Mouse (Mus musculus): ENCODE measurements at regions not wholly inside any gene's neighbourhood (a gene's known extent, or its start where the extent isn't known, plus 50 kb on each side); places are given as distances from the start of the nearest gene placed in this dataset.

DNA sequence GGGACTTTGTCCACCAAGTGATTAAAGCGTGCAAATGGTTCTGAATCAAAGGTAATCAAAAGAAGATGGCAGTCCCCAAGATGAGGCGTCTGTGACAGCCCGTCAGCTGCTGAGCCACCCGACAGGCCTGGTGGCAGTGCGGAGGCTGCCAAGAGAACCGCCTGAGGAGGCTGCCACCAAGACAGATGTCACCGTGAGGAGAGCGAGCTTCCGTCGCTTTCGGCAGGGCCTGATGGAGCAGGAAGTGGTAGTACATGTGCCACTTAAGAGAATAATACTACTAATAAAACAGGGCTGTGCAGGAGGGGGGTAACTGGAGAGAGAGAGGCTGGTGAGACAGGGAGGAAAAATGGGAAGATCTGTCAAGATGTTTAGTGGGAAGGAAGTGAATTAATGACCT, 519.1 kb downstream of the Vrk1 start:
- no peaks in the 10 kb centered on the region for H3K9me3 ChIP-seq (ENCODE audit: control insufficient read depth, low read length)
- H3K27me3 ChIP-seq (ENCODE audit: control insufficient read depth, insufficient read depth, low read length): no peaks in the 10 kb centered on the region
- DNase-seq (ENCODE audit: low spot score, missing footprints) (peak; percentile 62), ATAC-seq (ENCODE audit: low FRiP score) (no peak)
- no peak overlapping the region for H3K4me3 ChIP-seq (ENCODE audit: low read depth, low read length)
- no peak overlapping the region for H3K4me2 ChIP-seq
- H3K36me3 ChIP-seq (ENCODE audit: control insufficient read depth, insufficient read depth, low read length): no peaks in the 10 kb centered on the region
- no peak overlapping the region for H3K27ac ChIP-seq (ENCODE audit: low read depth, low read length)
- 59% methylated on average over 11 of the region's 11 CpGs for WGBS
- peaks cover 6% of the 10 kb centered on the region for H3K4me1 ChIP-seq (ENCODE audit: control insufficient read depth, insufficient read depth, low read length)
- no peak overlapping the region for H3K9ac ChIP-seq (ENCODE audit: low read length)

DNA sequence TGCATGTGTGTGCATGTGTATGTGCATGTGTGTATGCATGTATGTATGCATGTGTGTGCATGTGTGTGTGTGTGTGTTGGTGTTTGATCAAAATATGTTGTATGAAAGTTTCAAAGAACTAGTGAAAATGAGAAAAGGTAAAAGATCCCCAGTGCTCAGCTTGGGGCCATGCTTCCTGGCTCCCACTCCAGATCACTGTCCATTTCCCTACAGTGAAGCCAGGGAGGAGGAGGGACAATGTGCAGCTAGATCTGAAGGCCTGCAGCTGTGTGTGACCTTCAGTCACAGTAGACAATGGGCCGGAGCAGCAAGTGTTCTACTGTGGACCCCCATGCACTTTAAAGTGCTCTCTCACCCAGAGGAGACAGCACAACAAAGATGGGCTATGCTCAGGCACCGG, 525.1 kb downstream of the Vrk1 start:
- Histone ChIP-seq H3K4me3 (ENCODE audit: low read depth, low read length) (no peak overlapping the region), H3K36me3 (ENCODE audit: control insufficient read depth, insufficient read depth, low read length) (no peaks in the 10 kb centered on the region), H3K9me3 (ENCODE audit: control insufficient read depth, low read length) (no peaks in the 10 kb centered on the region; the same call in 1 of the 2 replicates), H3K4me1 (ENCODE audit: control insufficient read depth, insufficient read depth, low read length) (no peaks in the 10 kb centered on the region; the same call in 1 of the 2 replicates), H3K9ac (ENCODE audit: low read length) (no peak overlapping the region), H3K27me3 (ENCODE audit: control insufficient read depth, insufficient read depth, low read length) (no peaks in the 10 kb centered on the region), H3K27ac (ENCODE audit: low read depth, low read length) (no peak overlapping the region), H3K4me2 (no peak overlapping the region)
- peak; percentile 81 for DNase-seq (ENCODE audit: low spot score, missing footprints)
- ATAC-seq (ENCODE audit: low FRiP score): no peak
- 57% methylated on average over 2 of the region's 2 CpGs for WGBS

- Histone ChIP-seq H3K9me3 (ENCODE audit: control insufficient read depth, low read length) (no peaks in the 10 kb centered on the region; the same call in 1 of the 2 replicates), H3K9ac (ENCODE audit: low read length) (no peak overlapping the region), H3K4me2 (no peak overlapping the region), H3K27ac (ENCODE audit: low read depth, low read length) (no peak overlapping the region), H3K36me3 (ENCODE audit: control insufficient read depth, insufficient read depth, low read length) (no peaks in the 10 kb centered on the region), H3K4me3 (ENCODE audit: low read depth, low read length) (no peak overlapping the region), H3K4me1 (ENCODE audit: control insufficient read depth, insufficient read depth, low read length) (no peaks in the 10 kb centered on the region; the same call in 1 of the 2 replicates), H3K27me3 (ENCODE audit: control insufficient read depth, insufficient read depth, low read length) (no peaks in the 10 kb centered on the region)
- ATAC-seq (ENCODE audit: low FRiP score): no peak
- 38% methylated on average over 8 of the region's 8 CpGs for WGBS
- DNase-seq (ENCODE audit: low spot score, missing footprints): peak; percentile 74
These were observed 525.7 kb downstream of the Vrk1 start for GRCm38 (mm10) chr12:106535628-106536288.

DNA sequence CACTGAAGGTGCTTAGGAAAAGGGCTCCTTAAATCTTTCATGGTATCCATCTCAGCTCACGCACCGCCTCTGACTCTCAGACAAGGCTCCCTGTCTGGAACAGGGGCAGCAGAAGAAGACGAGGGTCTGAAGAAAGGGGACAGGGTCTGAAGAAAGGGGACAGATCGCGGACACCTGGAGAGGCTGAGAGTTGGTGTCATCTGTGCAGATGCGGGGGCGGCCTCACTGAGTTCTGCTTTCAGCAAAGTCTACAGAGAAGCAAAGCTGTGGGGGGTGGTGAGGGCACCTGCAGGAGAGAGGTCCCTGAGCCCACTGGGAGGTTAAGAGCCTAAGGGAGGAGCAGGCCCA, 526.2 kb downstream of the Vrk1 start:
- ATAC-seq (ENCODE audit: low FRiP score): no peak
- no peak overlapping the region for H3K4me3 ChIP-seq (ENCODE audit: low read depth, low read length)
- no peaks in the 10 kb centered on the region for H3K27me3 ChIP-seq (ENCODE audit: control insufficient read depth, insufficient read depth, low read length)
- WGBS: 24% methylated on average over 7 of the region's 7 CpGs
- H3K9me3 ChIP-seq (ENCODE audit: control insufficient read depth, low read length): no peaks in the 10 kb centered on the region; the same call in 1 of the 2 replicates
- DNase-seq (ENCODE audit: low spot score, missing footprints): peak; percentile 78
- H3K4me1 ChIP-seq (ENCODE audit: control insufficient read depth, insufficient read depth, low read length): no peaks in the 10 kb centered on the region; the same call in 1 of the 2 replicates
- H3K4me2 ChIP-seq: no peak overlapping the region
- no peaks in the 10 kb centered on the region for H3K36me3 ChIP-seq (ENCODE audit: control insufficient read depth, insufficient read depth, low read length)
- H3K9ac ChIP-seq (ENCODE audit: low read length): no peak overlapping the region
- no peak overlapping the region for H3K27ac ChIP-seq (ENCODE audit: low read depth, low read length)

- H3K4me2 ChIP-seq: no peak overlapping the region
- 85% methylated on average over 6 of the region's 6 CpGs for WGBS
- DNase-seq (ENCODE audit: low spot score, missing footprints): peak; percentile 41
These were observed 530.0 kb downstream of the Vrk1 start for GRCm38 (mm10) chr12:106540003-106540402.

GRCm38 (mm10) chr12:106559566-106559965, 549.5 kb downstream of the Vrk1 start:
- Histone ChIP-seq H3K4me1 (ENCODE audit: control insufficient read depth, insufficient read depth, low read length) (no peaks in the 10 kb centered on the region), H3K4me3 (ENCODE audit: low read depth, low read length) (no peak overlapping the region), H3K4me2 (no peak overlapping the region), H3K9me3 (ENCODE audit: control insufficient read depth, low read length) (no peaks in the 10 kb centered on the region), H3K27ac (ENCODE audit: low read depth, low read length) (no peak overlapping the region), H3K27me3 (ENCODE audit: control insufficient read depth, insufficient read depth, low read length) (no peaks in the 10 kb centered on the region), H3K9ac (ENCODE audit: low read length) (no peak overlapping the region), H3K36me3 (ENCODE audit: control insufficient read depth, insufficient read depth, low read length) (no peaks in the 10 kb centered on the region)
- 86% methylated on average over 9 of the region's 9 CpGs for WGBS
- DNase-seq (ENCODE audit: low spot score, missing footprints) (no peak), ATAC-seq (ENCODE audit: low FRiP score) (no peak)

More at GRCm38 (mm10) chr12:106540003-106540402, 530.0 kb downstream of the Vrk1 start:
- Histone ChIP-seq H3K9me3 (ENCODE audit: control insufficient read depth, low read length) (no peaks in the 10 kb centered on the region; the same call in 1 of the 2 replicates), H3K4me1 (ENCODE audit: control insufficient read depth, insufficient read depth, low read length) (no peaks in the 10 kb centered on the region; the same call in 1 of the 2 replicates), H3K9ac (ENCODE audit: low read length) (no peak overlapping the region), H3K36me3 (ENCODE audit: control insufficient read depth, insufficient read depth, low read length) (no peaks in the 10 kb centered on the region), H3K27me3 (ENCODE audit: control insufficient read depth, insufficient read depth, low read length) (no peaks in the 10 kb centered on the region), H3K27ac (ENCODE audit: low read depth, low read length) (no peak overlapping the region), H3K4me3 (ENCODE audit: low read depth, low read length) (no peak overlapping the region)
- ATAC-seq (ENCODE audit: low FRiP score): no peak

DNA sequence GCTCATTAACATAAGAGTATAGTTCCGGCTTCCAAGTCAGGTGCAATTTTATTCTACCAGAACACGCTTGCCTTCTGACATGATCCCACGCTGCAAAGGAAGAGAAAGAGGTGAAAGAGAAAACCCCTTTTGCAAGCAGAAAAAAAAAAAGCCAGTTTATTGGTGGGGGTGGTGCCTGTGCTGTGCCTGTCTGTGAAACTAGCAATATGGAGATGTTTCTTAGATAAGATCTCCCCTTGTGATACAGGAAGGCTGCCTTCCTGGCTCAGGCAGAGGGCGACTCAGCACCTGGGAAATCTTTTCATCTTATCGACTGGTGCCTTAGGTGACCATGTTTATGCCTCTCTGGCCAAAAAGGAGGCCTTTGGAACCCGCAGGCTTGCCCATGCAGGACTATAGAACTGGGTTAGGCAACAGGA, 555.2 kb downstream of the Vrk1 start:
- no peak overlapping the region for H3K27ac ChIP-seq (ENCODE audit: low read depth, low read length)
- WGBS: 28% methylated on average over 6 of the region's 6 CpGs
- no peaks in the 10 kb centered on the region for H3K36me3 ChIP-seq (ENCODE audit: control insufficient read depth, insufficient read depth, low read length)
- no peak overlapping the region for H3K4me2 ChIP-seq
- DNase-seq (ENCODE audit: low spot score, missing footprints) (no peak), ATAC-seq (ENCODE audit: low FRiP score) (no peak)
- no peaks in the 10 kb centered on the region for H3K4me1 ChIP-seq (ENCODE audit: control insufficient read depth, insufficient read depth, low read length)
- H3K9ac ChIP-seq (ENCODE audit: low read length): no peak overlapping the region
- H3K4me3 ChIP-seq (ENCODE audit: low read depth, low read length): no peak overlapping the region
- H3K27me3 ChIP-seq (ENCODE audit: control insufficient read depth, insufficient read depth, low read length): no peaks in the 10 kb centered on the region
- no peaks in the 10 kb centered on the region for H3K9me3 ChIP-seq (ENCODE audit: control insufficient read depth, low read length)

DNA sequence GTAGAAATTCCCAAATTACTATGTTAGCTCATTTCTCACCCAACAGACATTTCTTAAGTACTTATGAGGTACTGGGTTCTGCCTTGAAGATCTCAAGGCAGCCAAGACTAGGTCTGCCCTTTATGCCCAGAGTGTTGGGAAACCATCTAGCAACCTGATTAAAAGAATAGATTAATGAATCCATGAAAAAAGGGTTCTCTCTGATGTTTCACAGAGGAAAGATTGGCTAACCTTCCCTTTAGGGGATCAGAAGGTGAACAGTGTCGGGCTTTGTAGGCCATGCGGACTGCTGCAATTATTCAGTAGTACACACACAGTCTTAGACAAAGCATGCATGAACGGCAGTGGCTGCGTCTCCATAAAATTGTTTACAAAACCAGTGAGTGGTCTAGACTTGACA, 556.3 kb downstream of the Vrk1 start:
- H3K4me3 ChIP-seq (ENCODE audit: low read depth, low read length): no peak overlapping the region
- DNase-seq (ENCODE audit: low spot score, missing footprints): no peak
- no peaks in the 10 kb centered on the region for H3K4me1 ChIP-seq (ENCODE audit: control insufficient read depth, insufficient read depth, low read length)
- H3K36me3 ChIP-seq (ENCODE audit: control insufficient read depth, insufficient read depth, low read length): no peaks in the 10 kb centered on the region
- no peaks in the 10 kb centered on the region for H3K9me3 ChIP-seq (ENCODE audit: control insufficient read depth, low read length)
- H3K9ac ChIP-seq (ENCODE audit: low read length): no peak overlapping the region
- H3K27me3 ChIP-seq (ENCODE audit: control insufficient read depth, insufficient read depth, low read length): no peaks in the 10 kb centered on the region
- no peak for ATAC-seq (ENCODE audit: low FRiP score)
- no peak overlapping the region for H3K27ac ChIP-seq (ENCODE audit: low read depth, low read length)
- no peak overlapping the region for H3K4me2 ChIP-seq
- WGBS: 92% methylated on average over 4 of the region's 4 CpGs

DNA sequence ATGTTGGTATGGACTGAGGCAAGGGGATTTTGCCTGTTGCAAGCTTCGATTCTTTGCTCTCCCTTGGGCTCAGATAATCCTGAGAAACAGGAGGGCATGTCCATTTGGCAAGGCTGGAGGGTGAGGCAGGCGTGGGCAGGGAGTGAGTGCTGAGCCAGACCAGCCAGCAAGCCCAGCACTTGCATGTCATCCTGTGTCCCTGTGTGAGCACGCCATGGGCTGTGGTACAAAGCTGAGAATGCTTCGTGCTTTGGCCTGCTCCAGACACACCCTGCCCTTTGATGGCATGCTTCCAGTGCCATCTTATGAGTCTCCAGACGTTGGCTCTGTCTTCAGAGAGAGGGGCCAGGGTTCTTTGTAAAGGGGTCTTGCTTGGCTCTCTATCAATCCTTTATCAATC, 557.1 kb downstream of the Vrk1 start:
- Histone ChIP-seq H3K36me3 (ENCODE audit: control insufficient read depth, insufficient read depth, low read length) (no peaks in the 10 kb centered on the region), H3K4me3 (ENCODE audit: low read depth, low read length) (no peak overlapping the region), H3K27ac (ENCODE audit: low read depth, low read length) (no peak overlapping the region), H3K4me1 (ENCODE audit: control insufficient read depth, insufficient read depth, low read length) (no peaks in the 10 kb centered on the region), H3K9me3 (ENCODE audit: control insufficient read depth, low read length) (no peaks in the 10 kb centered on the region), H3K9ac (ENCODE audit: low read length) (no peak overlapping the region), H3K27me3 (ENCODE audit: control insufficient read depth, insufficient read depth, low read length) (no peaks in the 10 kb centered on the region), H3K4me2 (no peak overlapping the region)
- ATAC-seq (ENCODE audit: low FRiP score): no peak
- 82% methylated on average over 5 of the region's 5 CpGs for WGBS
- DNase-seq (ENCODE audit: low spot score, missing footprints): no peak
